ENCODE assay signal across 10 mouse cellular contexts in the genomic region with DNA sequence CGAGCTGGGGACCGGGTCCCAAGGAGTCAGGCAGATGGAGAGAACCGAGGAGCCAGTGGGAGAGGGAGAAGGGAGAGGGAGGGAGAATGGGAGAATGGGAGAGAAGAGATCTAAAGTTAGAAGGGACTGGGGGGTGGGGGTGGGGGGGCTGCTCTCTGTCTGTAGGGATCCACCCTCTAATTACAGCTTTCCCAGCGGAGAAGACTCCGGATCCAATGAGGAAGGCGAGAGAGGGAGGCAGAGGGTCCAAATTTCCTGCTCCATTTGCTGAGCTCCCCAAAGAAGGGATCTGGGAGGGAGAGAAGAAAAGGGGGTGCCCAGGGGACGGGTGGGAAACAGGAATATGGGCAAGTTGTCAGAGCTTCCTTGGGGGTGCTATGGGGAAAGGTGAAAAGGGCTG. TPM values are rescaled to one million over a fixed set of nuclear protein-coding genes. Genes with fewer than 3 reads are reported as not detected.
A peak's percentile ranks its signal among the peaks of the same experiment; 100 is the strongest.
DNase-seq lines count a peak whose midpoint lies in the region; ATAC-seq and TF ChIP-seq lines count a peak whose summit lies in the region.
"Had no signal": no experiment of that assay in that cellular context is flagged by ENCODE, and none has a peak within 500 bp of the region (broad histone marks: within the 10 kb centered on the region; RNA-seq: fewer than 3 reads in every experiment).

No protein-coding gene starts in this region.

- H3K27me3 ChIP-seq in heart, embryonic 11.5 days (ENCODE audit: control insufficient read depth, insufficient read depth, low read length): peaks cover 15% of the 10 kb centered on the region
- peaks cover 92% of the 10 kb centered on the region for H3K27me3 ChIP-seq in E14TG2a.4 (ENCODE audit: insufficient read depth, low read length)
- H3K27me3 ChIP-seq in hindbrain, embryonic 12.5 days: peaks cover 50% of the 10 kb centered on the region
- peaks cover 11% of the 10 kb centered on the region for H3K27me3 ChIP-seq in midbrain, embryonic 11.5 days (ENCODE audit: control insufficient read depth, insufficient read depth, low read length)

- intact Hi-C loops in heart, postnatal 25 days (cut with DNase I): no loop called here
- intact Hi-C loops in left cerebral cortex, postnatal 25 days (cut with DNase I): no loop called here

- DNase-seq in heart, postnatal 25 days (ENCODE audit: low spot score): no peak
- no peak for DNase-seq in midbrain, embryonic 11.5 days (ENCODE audit: low spot score, missing footprints)
- no peak for DNase-seq in gastrocnemius, adult 18-20 months (ENCODE audit: low spot score)
- no peak for DNase-seq in left cerebral cortex, postnatal 25 days (ENCODE audit: low spot score in 2 of 2)
- no peak for DNase-seq in left cerebral cortex, adult 8-10 months (ENCODE audit: low spot score in 2 of 2)
- DNase-seq: kidney, postnatal 25 days; right cerebral cortex, postnatal 4 days had no signal

- no peaks in the 10 kb centered on the region for H3K36me3 ChIP-seq in heart, embryonic 11.5 days (ENCODE audit: control insufficient read depth, insufficient read depth, low read length)
- no peaks in the 10 kb centered on the region for H3K36me3 ChIP-seq in E14TG2a.4 (ENCODE audit: insufficient read depth, low read length)
- H3K36me3 ChIP-seq in hindbrain, embryonic 12.5 days: no peaks in the 10 kb centered on the region
- H3K36me3 ChIP-seq in midbrain, embryonic 11.5 days (ENCODE audit: control insufficient read depth, insufficient read depth, low read length): no peaks in the 10 kb centered on the region

- H3K27ac ChIP-seq in heart, embryonic 11.5 days (ENCODE audit: low read depth, low read length): no peak overlapping the region
- H3K27ac ChIP-seq in hindbrain, embryonic 12.5 days: no peak overlapping the region
- H3K27ac ChIP-seq in midbrain, embryonic 11.5 days (ENCODE audit: low read depth, low read length): no peak overlapping the region

- H3K4me2 ChIP-seq in heart, embryonic 11.5 days: peak overlapping the region; percentile 67
- peak overlapping the region; percentile 51 for H3K4me2 ChIP-seq in hindbrain, embryonic 12.5 days (replicated peaks)
- peak overlapping the region; percentile 47 for H3K4me2 ChIP-seq in midbrain, embryonic 11.5 days

- peaks cover 17% of the 10 kb centered on the region for H3K4me1 ChIP-seq in heart, embryonic 11.5 days (ENCODE audit: control insufficient read depth, insufficient read depth, low read length)
- H3K4me1 ChIP-seq in E14TG2a.4 (replicated peaks; ENCODE audit: low read depth, low read length): peaks cover 40% of the 10 kb centered on the region
- H3K4me1 ChIP-seq in hindbrain, embryonic 12.5 days: peaks cover 33% of the 10 kb centered on the region
- peaks cover 19% of the 10 kb centered on the region for H3K4me1 ChIP-seq in midbrain, embryonic 11.5 days (ENCODE audit: control insufficient read depth, insufficient read depth, low read length)

- peak overlapping the region; percentile 31; the same call in 1 of the 2 replicates for H3K9ac ChIP-seq in heart, embryonic 11.5 days (ENCODE audit: low read depth, low read length)
- peak overlapping the region; percentile 54 for H3K9ac ChIP-seq in hindbrain, embryonic 12.5 days
- H3K9ac ChIP-seq in midbrain, embryonic 11.5 days (ENCODE audit: low read length): peak overlapping the region; percentile 36

- peak overlapping the region; percentile 27; the same call in 1 of the 2 replicates for H3K4me3 ChIP-seq in heart, embryonic 11.5 days (ENCODE audit: low read depth, low read length)
- H3K4me3 ChIP-seq in E14TG2a.4 (replicated peaks; ENCODE audit: low read length): peak overlapping the region; percentile 26; the same call in 1 of the 2 replicates
- H3K4me3 ChIP-seq in hindbrain, embryonic 12.5 days: peak overlapping the region; percentile 30
- 0 out of 2 replicates have a peak overlapping the region, but pooled peaks have one; percentile 14 for H3K4me3 ChIP-seq in midbrain, embryonic 11.5 days (ENCODE audit: low read depth, low read length)

- WGBS in heart, embryonic 11.5 days (ENCODE audit: insufficient replicate concordance): 7% methylated on average over 7 of the region's 7 CpGs
- WGBS in hindbrain, embryonic 12.5 days: 9% methylated on average over 7 of the region's 7 CpGs
- 1% methylated on average over 7 of the region's 7 CpGs for WGBS in midbrain, embryonic 11.5 days

- TF ChIP-seq CTCF in E14TG2a.4 (conservative IDR thresholded peaks at IDR 0.05; ENCODE audit: low read length): no peak

- H3K9me3 ChIP-seq in heart, embryonic 11.5 days (replicated peaks; ENCODE audit: control insufficient read depth, low read length): no peaks in the 10 kb centered on the region
- no peaks in the 10 kb centered on the region for H3K9me3 ChIP-seq in E14TG2a.4 (ENCODE audit: low read length)
- no peaks in the 10 kb centered on the region for H3K9me3 ChIP-seq in hindbrain, embryonic 12.5 days (replicated peaks)
- no peaks in the 10 kb centered on the region for H3K9me3 ChIP-seq in midbrain, embryonic 11.5 days (ENCODE audit: control insufficient read depth, low read length)

- no peak for ATAC-seq in heart, embryonic 11.5 days (replicated peaks; ENCODE audit: insufficient number of reproducible peaks, low FRiP score, low TSS enrichment)
- ATAC-seq in hindbrain, embryonic 12.5 days (ENCODE audit: low FRiP score): no peak
- ATAC-seq in midbrain, embryonic 11.5 days (ENCODE audit: low FRiP score): no peak

RNA-seq across cellular contexts. Expression of a gene that starts 0.7 kb away (rescaled TPM):
- 0.20 and 0.52 TPM in 2 replicates for polyA plus RNA-seq in heart, embryonic 11.5 days (2014; fragmentation: Nextera tagmentation; extraction: Ambion mirVana)
- not detected for total RNA-seq in heart, postnatal 25 days (2021)
- polyA plus RNA-seq in hindbrain, embryonic 12.5 days (2016; fragmentation: Nextera tagmentation; extraction: Ambion mirVana): 1.9 and 2.1 TPM in 2 replicates
- 0.51 and 0.90 TPM in 2 replicates for polyA plus RNA-seq in midbrain, embryonic 11.5 days (2014; fragmentation: Nextera tagmentation; extraction: Ambion mirVana)
- not detected for total RNA-seq in gastrocnemius, adult 18-20 months (2021)
- total RNA-seq in left cerebral cortex, postnatal 25 days (2021): under 1 TPM; 0.41 to 0.66 TPM
- 1 to 10 TPM in 2 of 4 experiments, under 1 TPM in 2; 0.82 to 1.6 (median 1.0) TPM for total RNA-seq in left cerebral cortex, adult 8-10 months (2022)

RNA-seq across cellular contexts. Expression of a gene that starts 15.7 kb away (rescaled TPM):
- polyA plus RNA-seq in heart, embryonic 11.5 days (2014; fragmentation: Nextera tagmentation; extraction: Ambion mirVana): 62.9 and 64.9 TPM in 2 replicates
- 10 to 100 TPM; 10.2 to 11.2 TPM for total RNA-seq in heart, postnatal 25 days (2021)
- 54.6 and 60.9 TPM in 2 replicates for polyA plus RNA-seq in hindbrain, embryonic 12.5 days (2016; fragmentation: Nextera tagmentation; extraction: Ambion mirVana)
- 76.5 and 82.5 TPM in 2 replicates for polyA plus RNA-seq in midbrain, embryonic 11.5 days (2014; fragmentation: Nextera tagmentation; extraction: Ambion mirVana)
- total RNA-seq in gastrocnemius, adult 18-20 months (2021): 10 to 100 TPM in 1 of 2 experiments, 1 to 10 TPM in 1; 6.6 to 11.4 TPM
- total RNA-seq in left cerebral cortex, postnatal 25 days (2021): 10 to 100 TPM; 14.0 to 16.6 TPM
- total RNA-seq in left cerebral cortex, adult 8-10 months (2022): 10 to 100 TPM; 20.1 to 25.3 (median 22.2) TPM

RNA-seq across cellular contexts. Expression of a gene that starts 34.7 kb away (rescaled TPM):
- 72.7 and 77.8 TPM in 2 replicates for polyA plus RNA-seq in heart, embryonic 11.5 days (2014; fragmentation: Nextera tagmentation; extraction: Ambion mirVana)
- total RNA-seq in heart, postnatal 25 days (2021): 10 to 100 TPM; 21.3 to 23.1 TPM
- 78.4 and 90.8 TPM in 2 replicates for polyA plus RNA-seq in hindbrain, embryonic 12.5 days (2016; fragmentation: Nextera tagmentation; extraction: Ambion mirVana)
- polyA plus RNA-seq in midbrain, embryonic 11.5 days (2014; fragmentation: Nextera tagmentation; extraction: Ambion mirVana): 97.8 and 99.5 TPM in 2 replicates
- total RNA-seq in gastrocnemius, adult 18-20 months (2021): 10 to 100 TPM; 12.9 to 20.2 TPM
- 10 to 100 TPM; 54.8 to 57.2 TPM for total RNA-seq in left cerebral cortex, postnatal 25 days (2021)
- 10 to 100 TPM; 59.3 to 63.4 (median 61.9) TPM for total RNA-seq in left cerebral cortex, adult 8-10 months (2022)

RNA-seq across cellular contexts. Expression of a gene that starts 39.7 kb away (rescaled TPM):
- 7.5 and 8.1 TPM in 2 replicates for polyA plus RNA-seq in heart, embryonic 11.5 days (2014; fragmentation: Nextera tagmentation; extraction: Ambion mirVana)
- total RNA-seq in heart, postnatal 25 days (2021): 10 to 100 TPM; 42.7 to 44.4 TPM
- polyA plus RNA-seq in hindbrain, embryonic 12.5 days (2016; fragmentation: Nextera tagmentation; extraction: Ambion mirVana): 9.1 and 9.3 TPM in 2 replicates
- 11.2 and 11.7 TPM in 2 replicates for polyA plus RNA-seq in midbrain, embryonic 11.5 days (2014; fragmentation: Nextera tagmentation; extraction: Ambion mirVana)
- 10 to 100 TPM; 16.1 to 19.3 TPM for total RNA-seq in gastrocnemius, adult 18-20 months (2021)
- 10 to 100 TPM; 24.3 to 27.0 TPM for total RNA-seq in left cerebral cortex, postnatal 25 days (2021)
- 10 to 100 TPM; 30.3 to 44.7 (median 38.7) TPM for total RNA-seq in left cerebral cortex, adult 8-10 months (2022)

RNA-seq across cellular contexts. Expression of a gene that starts 40.3 kb away (rescaled TPM):
- 307 and 350 TPM in 2 replicates for polyA plus RNA-seq in heart, embryonic 11.5 days (2014; fragmentation: Nextera tagmentation; extraction: Ambion mirVana)
- 100 to 1,000 TPM; 284 to 288 TPM for total RNA-seq in heart, postnatal 25 days (2021)
- 331 and 402 TPM in 2 replicates for polyA plus RNA-seq in hindbrain, embryonic 12.5 days (2016; fragmentation: Nextera tagmentation; extraction: Ambion mirVana)
- polyA plus RNA-seq in midbrain, embryonic 11.5 days (2014; fragmentation: Nextera tagmentation; extraction: Ambion mirVana): 404 and 408 TPM in 2 replicates
- 100 to 1,000 TPM; 264 to 302 TPM for total RNA-seq in gastrocnemius, adult 18-20 months (2021)
- 100 to 1,000 TPM; 365 to 396 TPM for total RNA-seq in left cerebral cortex, postnatal 25 days (2021)
- total RNA-seq in left cerebral cortex, adult 8-10 months (2022): 100 to 1,000 TPM; 457 to 497 (median 483) TPM
